ENCODE assay signal across 17 mouse cellular contexts in genomic region chr6:24202226-24202625, GRCm38 (mm10). TPM values are rescaled to one million over a fixed set of nuclear protein-coding genes. Genes with fewer than 3 reads are reported as not detected.
"Had no signal": no experiment of that assay in that cellular context is flagged by ENCODE, and none has a peak within 500 bp of the region (broad histone marks: within the 10 kb centered on the region; RNA-seq: fewer than 3 reads in every experiment).

No protein-coding gene starts in this region.

- H3K27me3 ChIP-seq: limb, embryonic 12.5 days; liver, embryonic 15.5 days; neural tube, embryonic 12.5 days had no signal

- H3K9me3 ChIP-seq: limb, embryonic 12.5 days; liver, embryonic 15.5 days; neural tube, embryonic 12.5 days had no signal

- DNase-seq: kidney, postnatal 36 days; layer of hippocampus, adult 9-11 months; layer of hippocampus, postnatal 36 days; lung, adult 2 months; lung, postnatal 36 days; midbrain, embryonic 14.5 days; retina, postnatal 1 day; right cerebral cortex, postnatal 4 days; thymus, postnatal 4 days had no signal

- H3K27ac ChIP-seq: kidney, postnatal 0 days; limb, embryonic 12.5 days; liver, embryonic 15.5 days; neural tube, embryonic 12.5 days; stomach, postnatal 0 days had no signal

- H3K4me1 ChIP-seq: liver, embryonic 15.5 days; neural tube, embryonic 12.5 days had no signal

- H3K4me3 ChIP-seq: limb, embryonic 12.5 days; liver, embryonic 15.5 days; myocyte; neural tube, embryonic 12.5 days had no signal

- H3K36me3 ChIP-seq: limb, embryonic 12.5 days; liver, embryonic 15.5 days; neural tube, embryonic 12.5 days had no signal

RNA-seq across cellular contexts. Expression of gene Slc13a1, which starts 34.3 kb away (rescaled TPM):
- polyA plus RNA-seq: limb, embryonic 12.5 days; liver, adult 2 months; lung, adult 2 months; lung, postnatal 0 days; stomach, postnatal 0 days had no signal
